Mouse (Mus musculus) gastrocnemius, adult 2 months (tissue): Measurements from ENCODE around the gene Borcs6. TPM values are rescaled to one million over a fixed set of nuclear protein-coding genes. Genes with fewer than 3 reads are reported as not detected.
A peak's percentile ranks its signal among the peaks of the same experiment; 100 is the strongest.

Source experiments
- DNase-seq: peaks from one replicate; pipeline ENCODE4 v3.0.0; 2022
- H3K27ac ChIP-seq: fragments of 200-600 bp; 2 replicates; pipeline ENCODE4 v1.8.1; 2022; ENCODE audit warnings: mild to moderate bottlenecking
- H3K4me3 ChIP-seq: fragments of 200-600 bp; 2 replicates; pipeline ENCODE4 v1.8.1; 2022; ENCODE audit warnings: mild to moderate bottlenecking, moderate library complexity
- CTCF ChIP-seq: fragments of 200-600 bp; IDR thresholded peaks from 2 replicates; pipeline ENCODE4 v1.8.1; 2022; ENCODE audit warnings: antibody characterized with exemption, mild to moderate bottlenecking, moderate library complexity
- intact Hi-C: fragments of 180-260 bp; cut with DNase I; formaldehyde crosslinking; loops from one replicate; pipeline ENCODE4 v1.15.1; 2025
- total RNA-seq, 2 experiments: library from RNA; stranded (reverse); gene quantifications; 2 replicates each; pipeline ENCODE4 v1.2.3; 2021

Borcs6 gene
- total RNA-seq, 2 experiments from 2014 or later: 17.9 to 18.9 TPM

- peak; percentile 26 for DNase-seq
- no peak overlapping the region for H3K27ac ChIP-seq
- intact Hi-C loops: loop anchor here (10.0 kb wide), 1 partner anchor 811 kb away; the partner anchor contains the start of gene Gps2
These were observed 44.3 kb downstream of the Borcs6 start for GRCm38 (mm10) chr11:69103531-69104435.

GRCm38 (mm10) chr11:69104487-69104886, 45.0 kb downstream of the Borcs6 start:
- intact Hi-C loops: loop anchor here (10.0 kb wide), 1 partner anchor 810 kb away; the partner anchor contains the start of gene Gps2
- Histone ChIP-seq H3K4me3 (no peak overlapping the region), H3K27ac (no peak overlapping the region)
- DNase-seq: peak; percentile 19
- no peak for TF ChIP-seq CTCF

More at GRCm38 (mm10) chr11:69103531-69104435, 44.3 kb downstream of the Borcs6 start:
- no peak overlapping the region for H3K4me3 ChIP-seq
- no peak for TF ChIP-seq CTCF

GRCm38 (mm10) chr11:69105227-69105626, 45.7 kb downstream of the Borcs6 start:
- H3K27ac ChIP-seq: no peak overlapping the region
- peak; percentile 23 for DNase-seq
- H3K4me3 ChIP-seq: no peak overlapping the region
- no peak for TF ChIP-seq CTCF
- intact Hi-C loops: loop anchor here (10.0 kb wide), 1 partner anchor 810 kb away; the partner anchor contains the start of gene Gps2

GRCm38 (mm10) chr11:69105796-69106195, 46.3 kb downstream of the Borcs6 start:
- Histone ChIP-seq H3K4me3 (no peak overlapping the region), H3K27ac (no peak overlapping the region)
- TF ChIP-seq CTCF: no peak
- DNase-seq: peak; percentile 30
- intact Hi-C loops: loop anchor here (10.0 kb wide), 1 partner anchor 809 kb away; the partner anchor contains the start of gene Gps2

GRCm38 (mm10) chr11:69106299-69106698, 46.8 kb downstream of the Borcs6 start:
- intact Hi-C loops: loop anchor here (10.0 kb wide), 1 partner anchor 809 kb away; the partner anchor contains the start of gene Gps2
- Histone ChIP-seq H3K27ac (no peak overlapping the region), H3K4me3 (no peak overlapping the region)
- TF ChIP-seq CTCF: no peak
- DNase-seq: peak; percentile 37

GRCm38 (mm10) chr11:69106842-69107241, 47.3 kb downstream of the Borcs6 start:
- Histone ChIP-seq H3K27ac (no peak overlapping the region), H3K4me3 (no peak overlapping the region)
- intact Hi-C loops: loop anchor here (10.0 kb wide), 1 partner anchor 808 kb away; the partner anchor contains the start of gene Gps2
- DNase-seq: peak; percentile 22
- no peak for TF ChIP-seq CTCF

- no peak for TF ChIP-seq CTCF
- Histone ChIP-seq H3K27ac (no peak overlapping the region), H3K4me3 (no peak overlapping the region)
- intact Hi-C loops: loop anchor here (10.0 kb wide), 1 partner anchor 807 kb away; the partner anchor contains the start of gene Gps2
- peak; percentile 20 for DNase-seq
These were observed 48.2 kb downstream of the Borcs6 start for GRCm38 (mm10) chr11:69107676-69108075.

GRCm38 (mm10) chr11:69108223-69108622, 48.7 kb downstream of the Borcs6 start:
- Histone ChIP-seq H3K27ac (no peak overlapping the region), H3K4me3 (no peak overlapping the region)
- intact Hi-C loops: loop anchor here (10.0 kb wide), 1 partner anchor 807 kb away; the partner anchor contains the start of gene Gps2
- TF ChIP-seq CTCF: no peak
- peak; percentile 28 for DNase-seq

- Histone ChIP-seq H3K27ac (no peak overlapping the region), H3K4me3 (no peak overlapping the region)
- TF ChIP-seq CTCF: no peak
- DNase-seq: peak; percentile 34
- intact Hi-C loops: loop anchor here (10.0 kb wide), 1 partner anchor 806 kb away; the partner anchor contains the start of gene Gps2
These were observed 49.7 kb downstream of the Borcs6 start for GRCm38 (mm10) chr11:69109032-69109900.

- intact Hi-C loops: no loop called here
- peak overlapping the region; percentile 69 for H3K27ac ChIP-seq
- H3K4me3 ChIP-seq: peak overlapping the region; percentile 71
- no peak for TF ChIP-seq CTCF
- DNase-seq: peak; percentile 93
These were observed 51.0 kb downstream of the Borcs6 start for GRCm38 (mm10) chr11:69110319-69111046.

Other genes with a start within 250 kb of the Borcs6 start
- 10 to 100 TPM; 82.3 to 82.4 TPM for gene Ndel1, start 187.9 kb upstream of the Borcs6 start, total RNA-seq
- not detected for gene Rnf222, start 171.2 kb upstream of the Borcs6 start, total RNA-seq
- gene Rpl26, start 158.1 kb upstream of the Borcs6 start, total RNA-seq: 100 to 1,000 TPM; 606 to 729 TPM
- gene Odf4, start 132.6 kb upstream of the Borcs6 start, total RNA-seq: not detected
- gene Arhgef15, start 102.2 kb upstream of the Borcs6 start, total RNA-seq: 1 to 10 TPM; 5.9 to 9.7 TPM
- gene Slc25a35, start 91.6 kb upstream of the Borcs6 start, total RNA-seq: 1 to 10 TPM; 2.9 to 5.0 TPM
- gene Rangrf, start 84.5 kb upstream of the Borcs6 start, total RNA-seq: 10 to 100 TPM; 55.4 to 71.1 TPM
- 10 to 100 TPM in 1 of 2 experiments, 1 to 10 TPM in 1; 7.8 to 14.8 TPM for gene Pfas, start 51.3 kb upstream of the Borcs6 start, total RNA-seq
- 10 to 100 TPM in 1 of 2 experiments, 1 to 10 TPM in 1; 9.9 to 11.0 TPM for gene Ctc1, start 43.8 kb upstream of the Borcs6 start, total RNA-seq
- not detected for gene Aurkb, start 14.1 kb upstream of the Borcs6 start, total RNA-seq
- gene Tmem107, start 11.1 kb downstream of the Borcs6 start, total RNA-seq: 1 to 10 TPM; 3.9 to 5.7 TPM
- 10 to 100 TPM; 38.0 to 42.7 TPM for gene Vamp2, start 28.8 kb downstream of the Borcs6 start, total RNA-seq
- 10 to 100 TPM; 68.2 to 76.8 TPM for gene Per1, start 35.5 kb downstream of the Borcs6 start, total RNA-seq
- gene Hes7, start 60.7 kb downstream of the Borcs6 start, total RNA-seq: not detected
- under 1 TPM in 1 of 2 experiments, not detected in 1; 0.20 TPM for gene 9130213A22Rik, start 62.9 kb downstream of the Borcs6 start, total RNA-seq
- not detected for gene Aloxe3, start 66.2 kb downstream of the Borcs6 start, total RNA-seq
- gene Alox12b, start 97.3 kb downstream of the Borcs6 start, total RNA-seq: not detected
- gene Alox8, start 138.1 kb downstream of the Borcs6 start, total RNA-seq: not detected
- gene Gucy2e, start 177.3 kb downstream of the Borcs6 start, total RNA-seq: not detected